Mouse (Mus musculus): ENCODE data around the gene Amz2. TPM values are rescaled to one million over a fixed set of nuclear protein-coding genes. Genes with fewer than 3 reads are reported as not detected.

Amz2 gene
- polyA plus RNA-seq, 2 experiments, result 43.6 to 88.2 TPM

DNA sequence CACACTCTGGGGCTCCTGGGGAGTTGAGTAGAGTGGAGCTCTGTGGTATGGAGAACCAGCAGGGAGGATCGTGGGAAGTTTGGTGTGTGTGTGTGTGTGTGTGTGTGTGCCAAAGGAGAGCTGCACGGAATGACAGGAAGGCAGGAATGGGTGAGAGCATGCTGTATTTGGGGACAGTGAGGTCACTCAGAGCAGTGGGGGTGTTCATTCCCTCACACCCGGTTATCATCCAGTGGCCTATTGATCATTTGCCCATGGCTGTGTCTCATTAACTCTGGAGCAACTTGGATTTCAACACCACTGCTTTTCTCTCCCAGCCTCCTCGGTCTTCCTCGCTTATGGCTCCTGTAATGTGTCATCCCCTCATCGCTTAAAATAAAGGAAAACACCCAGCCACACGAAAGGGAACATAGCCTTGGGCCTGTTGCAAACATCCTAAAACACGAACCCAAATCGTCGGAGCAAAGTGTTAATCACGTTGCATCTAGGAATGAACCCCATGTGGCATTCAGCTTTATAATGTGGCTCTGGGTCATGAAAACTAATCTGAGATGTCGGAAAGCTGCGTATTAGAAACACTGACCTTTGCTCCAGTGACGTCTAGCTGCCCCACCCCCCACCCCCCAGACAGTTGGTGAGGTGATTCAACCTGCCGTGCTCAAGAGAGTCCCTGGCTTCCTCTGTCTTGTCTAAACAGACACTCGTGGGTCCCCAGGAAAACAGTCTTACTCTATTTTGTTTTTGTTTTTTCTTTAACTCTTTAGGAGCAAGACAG, 52.0 kb downstream of the Amz2 start:
- Histone ChIP-seq H3K4me2 (replicated peaks; ENCODE audit: low read depth, low read length, severe bottlenecking) (no peak overlapping the region), H3K36me3 (ENCODE audit: control insufficient read depth, insufficient read depth, low read length) (no peaks in the 10 kb centered on the region), H3K9ac (ENCODE audit: low read depth, low read length, severe bottlenecking) (no peak overlapping the region), H3K4me3 (replicated peaks; ENCODE audit: low read length) (no peak overlapping the region), H3K4me1 (ENCODE audit: control insufficient read depth, insufficient read depth, low read length) (no peaks in the 10 kb centered on the region), H3K27ac (replicated peaks; ENCODE audit: low read depth, low read length) (no peak overlapping the region), H3K9me3 (ENCODE audit: control insufficient read depth, low read length) (no peaks in the 10 kb centered on the region), H3K27me3 (ENCODE audit: control insufficient read depth, insufficient read depth, low read length) (peaks cover 3% of the 10 kb centered on the region; the same call in 1 of the 2 replicates)
- TF ChIP-seq POLR2A (IDR thresholded peaks at IDR 0.05; ENCODE audit: borderline replicate concordance, extremely low read depth, insufficient read depth, insufficient read length), result no peak
- DNase-seq (ENCODE audit: low spot score) (no peak), ATAC-seq (ENCODE audit: low FRiP score, low read depth) (no peak)
- WGBS, result 33% methylated on average over 16 of the region's 16 CpGs

GRCm38 (mm10) chr11:109479575-109480285, 54.0 kb downstream of the Amz2 start:
- Histone ChIP-seq H3K27ac (replicated peaks; ENCODE audit: low read depth, low read length) (no peak overlapping the region), H3K4me2 (replicated peaks; ENCODE audit: low read depth, low read length, severe bottlenecking) (no peak overlapping the region), H3K9me3 (ENCODE audit: control insufficient read depth, low read length) (no peaks in the 10 kb centered on the region), H3K36me3 (ENCODE audit: control insufficient read depth, insufficient read depth, low read length) (no peaks in the 10 kb centered on the region), H3K4me3 (replicated peaks; ENCODE audit: low read length) (no peak overlapping the region), H3K9ac (ENCODE audit: low read depth, low read length, severe bottlenecking) (no peak overlapping the region), H3K27me3 (ENCODE audit: control insufficient read depth, insufficient read depth, low read length) (peaks cover 3% of the 10 kb centered on the region; the same call in 1 of the 2 replicates), H3K4me1 (ENCODE audit: control insufficient read depth, insufficient read depth, low read length) (no peaks in the 10 kb centered on the region)
- no peak for ATAC-seq (ENCODE audit: low FRiP score, low read depth)
- DNase-seq (ENCODE audit: low spot score), result no peak
- TF ChIP-seq POLR2A (IDR thresholded peaks at IDR 0.05; ENCODE audit: borderline replicate concordance, extremely low read depth, insufficient read depth, insufficient read length), result no peak
- WGBS, result 77% methylated on average over 16 of the region's 16 CpGs

- no peak overlapping the region for H3K4me3 ChIP-seq (replicated peaks; ENCODE audit: low read length)
- no peaks in the 10 kb centered on the region for H3K9me3 ChIP-seq (ENCODE audit: control insufficient read depth, low read length)
- DNase-seq (ENCODE audit: low spot score) (no peak), ATAC-seq (ENCODE audit: low FRiP score, low read depth) (no peak)
- H3K9ac ChIP-seq (ENCODE audit: low read depth, low read length, severe bottlenecking), result no peak overlapping the region
- no peaks in the 10 kb centered on the region; the same call in 1 of the 2 replicates for H3K27me3 ChIP-seq (ENCODE audit: control insufficient read depth, insufficient read depth, low read length)
- no peaks in the 10 kb centered on the region for H3K4me1 ChIP-seq (ENCODE audit: control insufficient read depth, insufficient read depth, low read length)
- no peak overlapping the region for H3K4me2 ChIP-seq (replicated peaks; ENCODE audit: low read depth, low read length, severe bottlenecking)
- H3K36me3 ChIP-seq (ENCODE audit: control insufficient read depth, insufficient read depth, low read length), result no peaks in the 10 kb centered on the region
- 83% methylated on average over 8 of the region's 8 CpGs for WGBS
- H3K27ac ChIP-seq (replicated peaks; ENCODE audit: low read depth, low read length), result no peak overlapping the region
- no peak for TF ChIP-seq POLR2A (IDR thresholded peaks at IDR 0.05; ENCODE audit: borderline replicate concordance, extremely low read depth, insufficient read depth, insufficient read length)
Measured at GRCm38 (mm10) chr11:109480440-109480839, 54.7 kb downstream of the Amz2 start.

- Histone ChIP-seq H3K4me3 (replicated peaks; ENCODE audit: low read length) (no peak overlapping the region), H3K36me3 (ENCODE audit: control insufficient read depth, insufficient read depth, low read length) (no peaks in the 10 kb centered on the region), H3K4me2 (replicated peaks; ENCODE audit: low read depth, low read length, severe bottlenecking) (no peak overlapping the region), H3K27me3 (ENCODE audit: control insufficient read depth, insufficient read depth, low read length) (no peaks in the 10 kb centered on the region), H3K4me1 (ENCODE audit: control insufficient read depth, insufficient read depth, low read length) (no peaks in the 10 kb centered on the region), H3K27ac (replicated peaks; ENCODE audit: low read depth, low read length) (no peak overlapping the region), H3K9me3 (ENCODE audit: control insufficient read depth, low read length) (no peaks in the 10 kb centered on the region), H3K9ac (ENCODE audit: low read depth, low read length, severe bottlenecking) (no peak overlapping the region)
- WGBS, result 81% methylated on average over 15 of the region's 15 CpGs
- no peak for DNase-seq (ENCODE audit: low spot score)
- TF ChIP-seq POLR2A (IDR thresholded peaks at IDR 0.05; ENCODE audit: borderline replicate concordance, extremely low read depth, insufficient read depth, insufficient read length), result no peak
- no peak for ATAC-seq (ENCODE audit: low FRiP score, low read depth)
Measured at GRCm38 (mm10) chr11:109485398-109486045, 59.8 kb downstream of the Amz2 start.

DNA sequence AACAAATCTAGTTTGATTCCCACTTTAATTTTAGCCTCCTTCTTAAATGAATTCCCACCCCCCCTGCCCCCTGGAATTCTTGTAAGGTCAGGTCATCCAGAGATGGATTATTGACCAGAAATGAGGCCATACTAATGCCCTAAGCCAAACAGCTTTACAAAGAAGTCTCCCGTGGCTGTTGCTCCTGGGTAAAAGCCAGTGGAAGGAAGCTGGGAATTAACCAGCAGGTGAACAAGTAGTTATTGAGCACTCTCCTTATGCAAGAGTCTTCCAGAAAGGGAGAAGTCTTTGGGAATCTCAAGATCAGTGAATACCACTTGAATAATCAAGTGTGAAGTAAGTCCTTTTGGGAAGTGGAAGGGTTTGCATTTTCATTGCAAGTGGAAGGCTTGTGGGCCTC, 61.4 kb downstream of the Amz2 start:
- no peak overlapping the region for H3K4me2 ChIP-seq (replicated peaks; ENCODE audit: low read depth, low read length, severe bottlenecking)
- 49% methylated on average over 1 of the region's 1 CpGs for WGBS
- no peak overlapping the region for H3K9ac ChIP-seq (ENCODE audit: low read depth, low read length, severe bottlenecking)
- no peak overlapping the region for H3K4me3 ChIP-seq (replicated peaks; ENCODE audit: low read length)
- no peak overlapping the region for H3K27ac ChIP-seq (replicated peaks; ENCODE audit: low read depth, low read length)
- no peaks in the 10 kb centered on the region for H3K4me1 ChIP-seq (ENCODE audit: control insufficient read depth, insufficient read depth, low read length)
- no peaks in the 10 kb centered on the region for H3K9me3 ChIP-seq (ENCODE audit: control insufficient read depth, low read length)
- H3K36me3 ChIP-seq (ENCODE audit: control insufficient read depth, insufficient read depth, low read length), result no peaks in the 10 kb centered on the region
- H3K27me3 ChIP-seq (ENCODE audit: control insufficient read depth, insufficient read depth, low read length), result no peaks in the 10 kb centered on the region
- TF ChIP-seq POLR2A (IDR thresholded peaks at IDR 0.05; ENCODE audit: borderline replicate concordance, extremely low read depth, insufficient read depth, insufficient read length), result no peak
- DNase-seq (ENCODE audit: low spot score), result no peak
- ATAC-seq (ENCODE audit: low FRiP score, low read depth), result no peak

Data from limb, embryonic 14.5 days (tissue).